Mouse (Mus musculus) neural tube, embryonic 13.5 days (tissue): ENCODE data around the gene Map7d3. TPM values are rescaled to one million over a fixed set of nuclear protein-coding genes. Genes with fewer than 3 reads are reported as not detected.
A peak's percentile ranks its signal among the peaks of the same experiment; 100 is the strongest.

ENCODE experiments used
- ATAC-seq: fragments of 200-750 bp; cut with Nextera tagmentation; 2 replicates; pipeline ENCODE4 v1.8.0; 2017; ENCODE audit warnings: low read depth, mild to moderate bottlenecking, moderate TSS enrichment, moderate library complexity
- H3K27ac ChIP-seq: fragments of 300-500 bp; sonication (generic); replicated peaks from 2 replicates; pipeline ENCODE4 v1.5.1; 2015; ENCODE audit warnings: moderate library complexity, mild to moderate bottlenecking, inconsistent platforms
- H3K27me3 ChIP-seq: fragments of 300-500 bp; sonication (generic); 2 replicates; pipeline ENCODE4 v1.6.1; 2015; ENCODE audit warnings: mild to moderate bottlenecking, inconsistent platforms
- H3K36me3 ChIP-seq: fragments of 300-500 bp; sonication (generic); 2 replicates; pipeline ENCODE4 v1.6.1; 2015; ENCODE audit warnings: mild to moderate bottlenecking, inconsistent platforms
- H3K4me1 ChIP-seq: fragments of 300-500 bp; sonication (generic); replicated peaks from 2 replicates; pipeline ENCODE4 v1.6.1; 2015; ENCODE audit warnings: inconsistent platforms
- H3K4me2 ChIP-seq: fragments of 300-500 bp; sonication (generic); 2 replicates; pipeline ENCODE4 v1.6.1; 2015; ENCODE audit warnings: inconsistent platforms, mild to moderate bottlenecking, moderate library complexity
- H3K4me3 ChIP-seq: fragments of 300-500 bp; sonication (generic); 2 replicates; pipeline ENCODE4 v1.5.1; 2015; ENCODE audit warnings: mild to moderate bottlenecking, inconsistent platforms
- H3K9ac ChIP-seq: fragments of 300-500 bp; sonication (generic); 2 replicates; pipeline ENCODE4 v1.6.1; 2015; ENCODE audit warnings: moderate library complexity, mild to moderate bottlenecking, inconsistent platforms
- H3K9me3 ChIP-seq: fragments of 300-500 bp; sonication (generic); 2 replicates; pipeline ENCODE4 v1.6.1; 2016; ENCODE audit warnings: inconsistent platforms
- WGBS: fragments of 180-500 bp; shearing (Covaris S2); methylation state at CpG from one replicate; pipeline ENCODE4 v1.1.7; 2015; 5-methylcytosine and 5-hydroxymethylcytosine counted together
- polyA plus RNA-seq: library from polyadenylated mRNA; unstranded; fragments of >200 nt; fragmentation: Nextera tagmentation; extraction: Ambion mirVana; gene quantifications from 2 replicates; pipeline ENCODE4 v1.2.1, GENCODE M21; 2015

Map7d3 gene
- 0.88 and 1.1 TPM in 2 replicates for polyA plus RNA-seq

- Histone ChIP-seq H3K9ac (0 out of 2 replicates have a peak within 1 kb of the TSS, but pooled peaks have one; percentile 36), H3K9me3 (no peaks in the 10 kb centered on the region), H3K4me2 (peak within 1 kb of the TSS; percentile 63), H3K27ac (no peak within 1 kb of the TSS), H3K4me3 (peak within 1 kb of the TSS; percentile 40), H3K27me3 (no peaks in the 10 kb centered on the region), H3K36me3 (no peaks in the 10 kb centered on the region), H3K4me1 (no peaks in the 10 kb centered on the region)
- no peak; the same call in 1 of the 2 replicates for ATAC-seq
- 20% methylated on average over 35 of the region's 35 CpGs for WGBS
These were observed at the start of gene Map7d3 for GRCm38 (mm10) chrX:56821765-56822603. TSS of gene Map7d3 (minus strand) at chrX:56822326.

GRCm38 (mm10) chrX:56869863-56870262 lies 47.7 kb upstream of the Map7d3 start, which contains the start of gene Adgrg4:
TSS of gene Adgrg4 (plus strand) at chrX:56870163.
- no peak for ATAC-seq
- 50% methylated on average over 2 of the region's 2 CpGs for WGBS

GRCm38 (mm10) chrX:56841255-56841654 lies 19.1 kb upstream of the Map7d3 start:
- Histone ChIP-seq H3K4me3 (no peak overlapping the region), H3K4me2 (no peak overlapping the region), H3K27ac (no peak overlapping the region), H3K9me3 (no peaks in the 10 kb centered on the region), H3K4me1 (no peaks in the 10 kb centered on the region), H3K36me3 (no peaks in the 10 kb centered on the region), H3K9ac (no peak overlapping the region), H3K27me3 (no peaks in the 10 kb centered on the region)
- no peak for ATAC-seq
- 74% methylated on average over 5 of the region's 5 CpGs for WGBS

More at GRCm38 (mm10) chrX:56869863-56870262, 47.7 kb upstream of the Map7d3 start, which contains the start of gene Adgrg4:
- Histone ChIP-seq H3K9me3 (no peaks in the 10 kb centered on the region), H3K4me3 (no peak within 1 kb of the TSS), H3K4me1 (no peaks in the 10 kb centered on the region), H3K4me2 (no peak within 1 kb of the TSS), H3K27ac (no peak within 1 kb of the TSS), H3K36me3 (no peaks in the 10 kb centered on the region), H3K9ac (no peak within 1 kb of the TSS), H3K27me3 (no peaks in the 10 kb centered on the region)

DNA sequence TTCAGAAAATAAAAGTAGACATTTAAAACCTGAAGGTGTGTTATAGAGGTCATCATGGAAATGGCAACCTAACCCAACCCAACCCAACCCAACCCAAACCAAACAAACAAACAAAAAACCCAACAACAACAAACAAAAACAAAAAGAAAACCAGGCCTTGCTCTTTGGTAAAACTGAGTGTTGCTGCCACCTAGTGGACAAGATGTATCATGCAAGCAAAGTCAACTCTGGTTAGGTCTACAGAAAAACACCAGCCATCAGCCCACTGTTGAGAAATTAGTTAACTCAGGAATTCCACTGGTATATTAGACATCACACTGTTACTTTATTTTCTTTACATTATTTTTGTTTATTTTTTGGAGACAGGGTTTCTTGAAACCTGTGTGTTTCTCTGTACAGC lies 17.2 kb upstream of the Map7d3 start:
- no peak for ATAC-seq
- Histone ChIP-seq H3K4me3 (no peak overlapping the region), H3K27me3 (no peaks in the 10 kb centered on the region), H3K36me3 (no peaks in the 10 kb centered on the region), H3K4me1 (no peaks in the 10 kb centered on the region), H3K9ac (no peak overlapping the region), H3K4me2 (no peak overlapping the region), H3K27ac (no peak overlapping the region), H3K9me3 (no peaks in the 10 kb centered on the region)

DNA sequence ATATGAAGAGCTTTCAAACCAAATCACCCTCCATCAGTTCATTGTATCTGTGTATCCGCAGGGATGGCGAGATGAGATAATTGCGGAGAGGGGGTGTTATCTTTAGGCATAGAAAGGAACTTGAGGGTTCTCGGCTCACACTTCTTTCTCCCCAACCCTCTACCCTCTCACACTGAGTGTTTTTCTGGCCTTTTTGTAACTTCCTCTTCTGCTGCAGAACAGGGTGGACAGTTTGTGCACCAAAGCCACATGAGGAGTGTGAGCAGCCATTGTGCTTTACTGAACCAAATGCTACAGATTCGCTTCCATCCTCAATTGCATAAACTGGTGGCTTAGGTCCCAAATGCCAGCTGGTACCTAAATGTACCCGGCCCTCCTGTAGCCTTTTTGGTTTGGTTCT lies 13.7 kb upstream of the Map7d3 start:
- no peaks in the 10 kb centered on the region for H3K36me3 ChIP-seq
- no peaks in the 10 kb centered on the region for H3K4me1 ChIP-seq
- no peak for ATAC-seq
- no peak overlapping the region for H3K4me2 ChIP-seq
- no peak overlapping the region for H3K27ac ChIP-seq
- H3K27me3 ChIP-seq: no peaks in the 10 kb centered on the region
- no peak overlapping the region for H3K4me3 ChIP-seq
- H3K9me3 ChIP-seq: no peaks in the 10 kb centered on the region
- 87% methylated on average over 6 of the region's 6 CpGs for WGBS
- H3K9ac ChIP-seq: no peak overlapping the region

GRCm38 (mm10) chrX:56827492-56827891 lies 5.4 kb upstream of the Map7d3 start:
- 84% methylated on average over 6 of the region's 6 CpGs for WGBS
- Histone ChIP-seq H3K27me3 (no peaks in the 10 kb centered on the region), H3K9ac (no peak overlapping the region), H3K9me3 (no peaks in the 10 kb centered on the region), H3K27ac (no peak overlapping the region), H3K36me3 (no peaks in the 10 kb centered on the region), H3K4me3 (no peak overlapping the region), H3K4me1 (no peaks in the 10 kb centered on the region), H3K4me2 (no peak overlapping the region)
- ATAC-seq: no peak

DNA sequence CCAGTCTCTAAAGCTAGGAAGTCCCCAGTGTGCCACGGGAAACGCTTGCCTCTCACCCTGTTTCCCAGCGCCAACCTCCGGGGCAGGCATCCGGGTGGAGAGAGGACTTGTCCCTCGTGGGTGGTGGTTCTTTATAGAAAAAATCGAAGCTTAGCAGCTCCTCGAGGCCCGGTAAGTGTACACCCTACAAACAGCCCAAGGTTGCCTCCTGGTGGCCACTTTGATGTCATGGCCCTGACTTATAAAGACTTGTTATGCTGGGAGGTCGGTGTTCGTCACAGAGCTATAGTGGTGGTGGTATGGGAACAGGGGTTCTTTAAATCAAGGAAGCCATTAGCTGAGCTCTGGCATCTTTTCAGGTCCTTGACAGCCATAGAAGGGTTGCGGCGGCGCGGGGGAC lies 30.9 kb downstream of the Map7d3 start:
- Histone ChIP-seq H3K4me1 (no peaks in the 10 kb centered on the region), H3K9ac (no peak overlapping the region), H3K27ac (no peak overlapping the region), H3K36me3 (peaks cover 19% of the 10 kb centered on the region; the same call in 1 of the 2 replicates), H3K4me3 (no peak overlapping the region), H3K9me3 (0 out of 2 replicates have a peak, but pooled peaks cover 4% of the 10 kb centered on the region), H3K27me3 (no peaks in the 10 kb centered on the region), H3K4me2 (no peak overlapping the region)
- WGBS: 55% methylated on average over 15 of the region's 15 CpGs
- ATAC-seq: 0 out of 2 replicates have a peak, but pooled peaks have one; percentile 63

GRCm38 (mm10) chrX:56790591-56790990 lies 31.5 kb downstream of the Map7d3 start:
- Histone ChIP-seq H3K4me2 (no peak overlapping the region), H3K4me1 (no peaks in the 10 kb centered on the region), H3K27ac (no peak overlapping the region), H3K36me3 (peaks cover 19% of the 10 kb centered on the region; the same call in 1 of the 2 replicates), H3K4me3 (no peak overlapping the region), H3K9ac (no peak overlapping the region), H3K27me3 (no peaks in the 10 kb centered on the region), H3K9me3 (0 out of 2 replicates have a peak, but pooled peaks cover 4% of the 10 kb centered on the region)
- 81% methylated on average over 4 of the region's 4 CpGs for WGBS
- no peak for ATAC-seq

- no peaks in the 10 kb centered on the region for H3K27me3 ChIP-seq
- peaks cover 13% of the 10 kb centered on the region; the same call in 1 of the 2 replicates for H3K36me3 ChIP-seq
- ATAC-seq: no peak
- H3K9ac ChIP-seq: no peak overlapping the region
- no peak overlapping the region for H3K27ac ChIP-seq
- H3K4me1 ChIP-seq: no peaks in the 10 kb centered on the region
- 68% methylated on average over 3 of the region's 3 CpGs for WGBS
- H3K4me2 ChIP-seq: no peak overlapping the region
- no peaks in the 10 kb centered on the region for H3K9me3 ChIP-seq
- H3K4me3 ChIP-seq: no peak overlapping the region
These were observed 34.6 kb downstream of the Map7d3 start for GRCm38 (mm10) chrX:56787486-56787885.

DNA sequence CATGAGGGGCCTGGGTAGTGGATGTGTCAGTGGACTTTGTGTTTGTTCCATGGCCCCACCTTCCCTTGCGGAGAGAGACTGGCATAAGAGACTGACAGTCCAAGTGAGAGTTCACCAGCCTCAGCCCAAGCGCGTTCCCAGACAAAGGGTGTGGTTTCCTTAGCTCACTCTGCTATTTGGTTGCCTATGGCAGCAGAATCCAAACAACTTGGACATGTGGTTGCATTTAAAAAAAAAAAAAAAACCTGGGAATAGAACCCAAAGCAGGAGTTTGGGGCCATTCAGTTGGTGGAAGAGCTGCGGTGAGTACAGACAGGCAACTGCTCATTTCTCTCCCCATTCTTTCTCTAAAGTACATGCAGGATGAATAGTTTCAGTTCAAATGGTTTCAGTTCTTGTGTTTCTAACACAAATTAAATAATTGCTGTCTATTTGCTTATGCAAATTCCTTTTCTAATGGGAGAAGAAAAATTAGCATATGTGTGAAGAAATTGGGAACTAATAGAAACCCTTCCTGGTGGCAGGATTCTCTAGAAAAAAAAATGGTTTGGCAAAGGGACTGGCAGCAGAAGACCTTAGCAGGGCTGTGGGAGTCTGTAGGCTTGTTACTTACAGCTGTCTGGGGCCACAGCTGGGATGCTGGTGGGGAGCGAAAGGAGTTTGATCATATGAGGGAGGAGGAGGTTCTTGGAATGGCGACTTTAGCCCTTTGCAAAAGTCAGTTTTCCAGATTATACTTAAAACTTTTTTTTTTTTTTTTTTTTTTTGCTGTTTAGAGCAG lies 35.7 kb downstream of the Map7d3 start:
- ATAC-seq: no peak
- no peak overlapping the region for H3K4me3 ChIP-seq
- peaks cover 13% of the 10 kb centered on the region; the same call in 1 of the 2 replicates for H3K36me3 ChIP-seq
- WGBS: 71% methylated on average over 6 of the region's 6 CpGs
- no peaks in the 10 kb centered on the region for H3K27me3 ChIP-seq
- H3K4me1 ChIP-seq: no peaks in the 10 kb centered on the region
- no peak overlapping the region for H3K4me2 ChIP-seq
- no peak overlapping the region for H3K9ac ChIP-seq
- H3K9me3 ChIP-seq: no peaks in the 10 kb centered on the region
- no peak overlapping the region for H3K27ac ChIP-seq

- Histone ChIP-seq H3K4me2 (no peak overlapping the region), H3K9me3 (no peaks in the 10 kb centered on the region), H3K36me3 (no peaks in the 10 kb centered on the region), H3K27ac (no peak overlapping the region), H3K9ac (no peak overlapping the region), H3K4me1 (no peaks in the 10 kb centered on the region), H3K27me3 (no peaks in the 10 kb centered on the region), H3K4me3 (no peak overlapping the region)
- WGBS: 91% methylated on average over 4 of the region's 4 CpGs
- no peak for ATAC-seq
These were observed 48.8 kb downstream of the Map7d3 start for GRCm38 (mm10) chrX:56773329-56773728.

- Histone ChIP-seq H3K9ac (no peak overlapping the region), H3K27ac (no peak overlapping the region), H3K9me3 (no peaks in the 10 kb centered on the region), H3K4me1 (no peaks in the 10 kb centered on the region), H3K36me3 (no peaks in the 10 kb centered on the region), H3K4me3 (no peak overlapping the region), H3K4me2 (no peak overlapping the region), H3K27me3 (no peaks in the 10 kb centered on the region)
- WGBS: 74% methylated on average over 1 of the region's 1 CpGs
- ATAC-seq: no peak
These were observed 50.4 kb downstream of the Map7d3 start for GRCm38 (mm10) chrX:56771751-56772150.
